Mouse (Mus musculus): ENCODE measurements at regions not wholly inside any gene's neighbourhood (a gene's known extent, or its start where the extent isn't known, plus 50 kb on each side); places are given as distances from the start of the nearest gene placed in this dataset.

DNA sequence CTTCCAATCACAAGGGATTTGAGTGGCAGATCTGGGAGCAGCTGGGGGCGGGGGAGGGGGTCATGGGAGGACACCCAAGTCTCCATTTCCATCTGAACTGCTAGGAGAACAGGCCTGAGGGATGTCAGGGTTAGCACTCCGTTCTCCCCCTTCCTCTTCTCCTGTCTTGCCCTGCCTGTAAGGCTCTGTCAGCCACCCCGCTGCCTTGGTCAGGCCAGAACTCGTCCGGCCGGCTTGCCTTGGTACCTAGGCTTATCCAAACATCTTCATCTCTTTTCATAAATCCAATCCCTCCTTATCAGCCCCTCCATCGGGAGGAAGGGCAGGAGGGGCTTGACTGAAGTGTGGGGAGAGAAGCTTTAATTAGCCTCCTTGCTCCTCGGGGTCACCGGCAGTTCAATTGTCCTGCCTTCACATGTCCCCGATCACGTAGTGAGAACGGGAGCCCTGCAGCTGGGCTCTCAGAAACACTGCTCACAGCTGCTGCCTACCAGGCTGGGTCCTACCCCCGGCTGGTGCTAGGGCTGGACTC is 208.0 kb downstream of the Sox9 start:
- no peaks in the 10 kb centered on the region for H3K27me3 ChIP-seq (replicated peaks; ENCODE audit: control insufficient read depth, insufficient read depth, low read length)
- peaks cover 10% of the 10 kb centered on the region; the same call in 1 of the 2 replicates for H3K4me1 ChIP-seq (ENCODE audit: control insufficient read depth, insufficient read depth, low read length)
- H3K4me3 ChIP-seq (ENCODE audit: insufficient read depth, low read depth, low read length) = no peak overlapping the region
- no peak for TF ChIP-seq POLR2A (IDR thresholded peaks at IDR 0.05; ENCODE audit: low read depth, low read length)
- H3K27ac ChIP-seq (ENCODE audit: insufficient read depth, low read depth, low read length) = no peak overlapping the region
- no peaks in the 10 kb centered on the region for H3K36me3 ChIP-seq (ENCODE audit: control insufficient read depth, insufficient read depth, low read length)
- no peak for DNase-seq
- 58% methylated on average over 13 of the region's 13 CpGs for WGBS

DNA sequence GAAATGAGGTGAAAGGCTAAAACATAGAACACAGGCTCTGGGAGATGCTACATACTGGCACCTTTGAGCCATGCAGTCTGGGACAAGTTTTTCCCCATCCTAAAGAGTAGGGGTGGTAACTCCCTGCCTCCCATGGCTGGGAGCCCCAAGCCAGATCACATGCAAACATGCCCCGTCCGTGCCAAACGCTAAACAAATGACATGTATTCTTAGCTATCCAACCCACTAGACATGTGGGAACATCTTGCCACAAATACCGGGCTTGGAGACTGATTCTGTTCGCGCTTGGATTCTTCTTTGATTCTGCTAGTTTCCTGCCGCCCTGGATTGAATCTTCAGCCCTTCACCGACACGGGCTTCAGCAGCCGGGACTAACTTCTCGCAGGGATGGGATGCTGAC is 208.7 kb downstream of the Sox9 start:
- TF ChIP-seq POLR2A (IDR thresholded peaks at IDR 0.05; ENCODE audit: low read depth, low read length) = no peak
- TF ChIP-seq CTCF (conservative IDR thresholded peaks at IDR 0.05; ENCODE audit: insufficient read depth, insufficient read length, low read depth, low read length) = no peak
- H3K4me1 ChIP-seq (ENCODE audit: control insufficient read depth, insufficient read depth, low read length) = peaks cover 10% of the 10 kb centered on the region; the same call in 1 of the 2 replicates
- no peak overlapping the region for H3K27ac ChIP-seq (ENCODE audit: insufficient read depth, low read depth, low read length)
- H3K36me3 ChIP-seq (ENCODE audit: control insufficient read depth, insufficient read depth, low read length) = no peaks in the 10 kb centered on the region
- H3K27me3 ChIP-seq (replicated peaks; ENCODE audit: control insufficient read depth, insufficient read depth, low read length) = no peaks in the 10 kb centered on the region
- no peak for DNase-seq
- 80% methylated on average over 11 of the region's 11 CpGs for WGBS
- H3K4me3 ChIP-seq (ENCODE audit: insufficient read depth, low read depth, low read length) = no peak overlapping the region

DNA sequence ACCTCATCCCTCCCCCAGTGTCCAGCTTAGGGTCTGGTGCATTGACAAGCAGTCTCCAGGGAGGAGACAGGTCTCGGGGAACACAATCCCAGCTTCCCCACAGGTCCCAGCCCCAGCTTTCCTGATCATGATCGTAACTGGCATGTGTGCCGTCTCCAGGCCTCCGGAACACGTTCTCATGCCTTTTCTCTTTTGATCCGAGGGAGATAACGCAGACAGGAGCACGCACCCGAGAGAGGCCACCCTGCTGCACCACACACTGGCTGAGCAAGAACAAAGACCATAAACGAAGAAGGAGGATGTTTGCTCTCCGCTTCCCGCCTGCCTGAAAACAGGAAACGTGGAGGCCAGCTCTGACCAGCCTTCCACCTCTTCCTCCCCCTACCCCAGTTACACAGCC is 209.8 kb downstream of the Sox9 start:
- H3K27me3 ChIP-seq (replicated peaks; ENCODE audit: control insufficient read depth, insufficient read depth, low read length) = no peaks in the 10 kb centered on the region
- no peak for DNase-seq
- H3K36me3 ChIP-seq (ENCODE audit: control insufficient read depth, insufficient read depth, low read length) = no peaks in the 10 kb centered on the region
- H3K4me1 ChIP-seq (ENCODE audit: control insufficient read depth, insufficient read depth, low read length) = peaks cover 10% of the 10 kb centered on the region; the same call in 1 of the 2 replicates
- no peak for TF ChIP-seq CTCF (conservative IDR thresholded peaks at IDR 0.05; ENCODE audit: insufficient read depth, insufficient read length, low read depth, low read length)
- TF ChIP-seq POLR2A (IDR thresholded peaks at IDR 0.05; ENCODE audit: low read depth, low read length) = no peak
- 43% methylated on average over 13 of the region's 13 CpGs for WGBS
- no peak overlapping the region for H3K4me3 ChIP-seq (ENCODE audit: insufficient read depth, low read depth, low read length)
- no peak overlapping the region for H3K27ac ChIP-seq (ENCODE audit: insufficient read depth, low read depth, low read length)

DNA sequence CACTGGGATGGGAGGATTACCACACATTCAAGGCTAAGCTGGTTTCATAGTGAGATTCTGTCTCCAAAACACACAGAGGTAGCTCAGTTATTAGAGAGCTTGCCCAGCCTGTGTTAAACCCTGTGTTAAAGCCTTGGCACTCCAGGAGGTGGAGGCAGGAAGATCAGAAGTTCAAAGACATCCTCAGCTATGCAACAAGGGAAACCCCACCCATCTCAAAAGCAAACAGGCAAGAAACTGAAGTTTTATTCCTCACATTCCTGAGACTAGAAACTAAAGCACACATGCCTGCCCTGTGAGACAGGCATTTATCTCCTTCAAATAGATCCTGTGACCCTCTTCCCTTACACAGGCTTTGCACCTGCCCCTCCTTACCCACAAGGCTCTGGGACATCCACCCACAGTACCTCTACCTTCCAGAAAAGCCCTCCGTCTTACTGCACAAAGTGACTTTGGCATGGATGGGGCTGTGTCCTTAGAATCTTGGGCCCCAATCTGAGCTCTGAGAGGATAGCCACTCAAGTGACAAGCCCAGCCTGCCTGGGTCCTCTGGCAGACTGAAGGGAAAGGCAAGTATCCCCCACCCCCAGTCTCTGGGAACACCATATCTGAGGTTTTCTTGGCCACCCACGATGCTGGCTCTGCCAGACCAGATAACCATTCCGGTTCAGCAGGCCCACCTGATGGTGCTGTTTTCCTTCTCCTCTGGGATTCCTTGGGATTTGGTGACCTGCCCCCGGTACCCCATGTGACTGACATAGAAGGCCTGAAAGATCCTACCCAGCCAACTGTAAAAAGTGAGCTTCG is 217.0 kb downstream of the Sox9 start:
- Histone ChIP-seq H3K27ac (ENCODE audit: insufficient read depth, low read depth, low read length) (no peak overlapping the region), H3K4me3 (ENCODE audit: insufficient read depth, low read depth, low read length) (no peak overlapping the region), H3K4me1 (ENCODE audit: control insufficient read depth, insufficient read depth, low read length) (no peaks in the 10 kb centered on the region), H3K27me3 (replicated peaks; ENCODE audit: control insufficient read depth, insufficient read depth, low read length) (no peaks in the 10 kb centered on the region), H3K36me3 (ENCODE audit: control insufficient read depth, insufficient read depth, low read length) (no peaks in the 10 kb centered on the region)
- peak; percentile 11 for DNase-seq
- WGBS = 52% methylated on average over 5 of the region's 5 CpGs
- TF ChIP-seq POLR2A (IDR thresholded peaks at IDR 0.05; ENCODE audit: low read depth, low read length) = no peak
- TF ChIP-seq CTCF (conservative IDR thresholded peaks at IDR 0.05; ENCODE audit: insufficient read depth, insufficient read length, low read depth, low read length) = no peak

DNA sequence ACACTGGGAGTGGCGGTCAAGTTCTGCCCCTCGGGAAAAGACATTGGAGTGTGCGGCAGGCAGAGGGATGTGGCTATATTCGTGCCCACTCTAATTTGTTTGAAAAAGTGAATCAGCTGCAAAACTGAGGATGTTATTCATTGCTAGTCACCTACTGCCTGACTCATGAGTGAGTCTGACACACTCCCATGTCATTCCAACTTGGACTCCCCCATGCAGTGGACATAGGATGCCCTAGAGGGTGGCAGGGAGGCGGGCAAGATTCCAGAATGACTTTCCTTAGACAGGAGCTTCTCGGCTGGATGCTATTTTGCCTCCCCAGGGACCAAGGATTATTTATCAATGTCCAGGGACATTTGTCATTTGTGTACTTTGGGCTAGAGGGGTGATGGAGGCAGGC is 219.0 kb downstream of the Sox9 start:
- Histone ChIP-seq H3K27ac (ENCODE audit: insufficient read depth, low read depth, low read length) (no peak overlapping the region), H3K4me1 (ENCODE audit: control insufficient read depth, insufficient read depth, low read length) (no peaks in the 10 kb centered on the region), H3K4me3 (ENCODE audit: insufficient read depth, low read depth, low read length) (no peak overlapping the region), H3K27me3 (replicated peaks; ENCODE audit: control insufficient read depth, insufficient read depth, low read length) (no peaks in the 10 kb centered on the region), H3K36me3 (ENCODE audit: control insufficient read depth, insufficient read depth, low read length) (no peaks in the 10 kb centered on the region)
- TF ChIP-seq POLR2A (IDR thresholded peaks at IDR 0.05; ENCODE audit: low read depth, low read length) = no peak
- no peak for TF ChIP-seq CTCF (conservative IDR thresholded peaks at IDR 0.05; ENCODE audit: insufficient read depth, insufficient read length, low read depth, low read length)
- no peak for DNase-seq
- 73% methylated on average over 6 of the region's 6 CpGs for WGBS

DNA sequence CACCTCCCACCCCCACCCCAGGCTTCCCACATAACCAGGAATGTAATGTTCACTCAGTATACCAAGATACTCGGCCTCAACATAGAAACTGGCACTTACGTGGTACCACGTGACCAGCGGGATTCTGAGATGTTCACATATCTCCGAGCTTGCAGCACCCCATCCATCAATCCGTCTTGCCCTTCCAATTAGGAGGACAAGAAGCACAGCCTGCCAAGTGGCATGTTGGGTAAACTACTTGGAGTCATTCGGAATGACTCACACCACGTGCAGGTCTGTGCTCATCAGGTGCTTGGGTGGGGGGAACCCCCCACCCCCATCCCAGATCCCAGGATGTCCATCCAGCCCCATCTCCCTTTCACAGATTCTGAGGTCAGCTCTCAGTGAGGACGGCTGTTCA is 223.9 kb downstream of the Sox9 start:
- H3K4me3 ChIP-seq (ENCODE audit: insufficient read depth, low read depth, low read length) = no peak overlapping the region
- 80% methylated on average over 9 of the region's 9 CpGs for WGBS
- TF ChIP-seq POLR2A (IDR thresholded peaks at IDR 0.05; ENCODE audit: low read depth, low read length) = no peak
- TF ChIP-seq CTCF (conservative IDR thresholded peaks at IDR 0.05; ENCODE audit: insufficient read depth, insufficient read length, low read depth, low read length) = no peak
- H3K36me3 ChIP-seq (ENCODE audit: control insufficient read depth, insufficient read depth, low read length) = no peaks in the 10 kb centered on the region
- no peaks in the 10 kb centered on the region for H3K27me3 ChIP-seq (replicated peaks; ENCODE audit: control insufficient read depth, insufficient read depth, low read length)
- no peak for DNase-seq
- H3K27ac ChIP-seq (ENCODE audit: insufficient read depth, low read depth, low read length) = no peak overlapping the region
- no peaks in the 10 kb centered on the region for H3K4me1 ChIP-seq (ENCODE audit: control insufficient read depth, insufficient read depth, low read length)

DNA sequence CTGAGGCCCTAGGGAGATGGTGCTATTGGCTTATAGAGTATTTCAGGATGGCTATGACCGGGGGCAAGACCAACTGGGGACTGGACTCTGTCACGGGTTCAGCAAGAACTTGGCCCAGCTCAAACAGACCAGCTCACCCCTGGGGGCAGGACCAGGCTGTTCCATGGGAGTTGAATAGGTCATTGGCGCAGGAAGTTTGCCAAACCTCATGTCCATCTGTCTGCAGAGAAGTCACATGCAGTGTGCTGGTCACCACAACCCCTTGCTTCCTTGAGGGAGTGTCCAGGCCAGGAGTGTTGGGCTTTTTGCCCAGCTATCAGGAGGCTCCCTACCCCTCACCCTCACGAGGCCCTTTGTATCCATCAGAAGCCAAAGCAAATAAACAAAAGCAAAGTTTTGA is 226.5 kb downstream of the Sox9 start:
- 47% methylated on average over 4 of the region's 4 CpGs for WGBS
- H3K4me1 ChIP-seq (ENCODE audit: control insufficient read depth, insufficient read depth, low read length) = no peaks in the 10 kb centered on the region
- TF ChIP-seq CTCF (conservative IDR thresholded peaks at IDR 0.05; ENCODE audit: insufficient read depth, insufficient read length, low read depth, low read length) (no peak), POLR2A (IDR thresholded peaks at IDR 0.05; ENCODE audit: low read depth, low read length) (no peak)
- H3K4me3 ChIP-seq (ENCODE audit: insufficient read depth, low read depth, low read length) = no peak overlapping the region
- no peaks in the 10 kb centered on the region for H3K36me3 ChIP-seq (ENCODE audit: control insufficient read depth, insufficient read depth, low read length)
- no peak overlapping the region for H3K27ac ChIP-seq (ENCODE audit: insufficient read depth, low read depth, low read length)
- H3K27me3 ChIP-seq (replicated peaks; ENCODE audit: control insufficient read depth, insufficient read depth, low read length) = no peaks in the 10 kb centered on the region
- peak; percentile 89 for DNase-seq

All from kidney, adult 2 months (tissue).